Mouse (Mus musculus) fat pad, adult 2 months (tissue): ENCODE measurements at regions not wholly inside any gene's neighbourhood (a gene's known extent, or its start where the extent isn't known, plus 50 kb on each side); places are given as distances from the start of the nearest gene placed in this dataset.

Experiments used
- DNase-seq: peaks from one replicate; pipeline ENCODE4 v3.0.0-alpha.2; 2011; ENCODE audit warnings: low read depth, low spot score; ENCODE audit errors: extremely low read depth

- no peak for DNase-seq
Measured at GRCm38 (mm10) chr15:56979353-56979752, 498.1 kb downstream of the Slc22a22 start.

- no peak for DNase-seq
Measured at GRCm38 (mm10) chr15:56975446-56976433, 501.7 kb downstream of the Slc22a22 start.

- DNase-seq, result no peak
Measured at GRCm38 (mm10) chr15:56970140-56970539, 507.3 kb downstream of the Slc22a22 start.

- DNase-seq, result no peak
Measured at GRCm38 (mm10) chr15:56956356-56956755, 521.1 kb downstream of the Slc22a22 start.

- DNase-seq, result no peak
Measured at GRCm38 (mm10) chr15:56952176-56952575, 525.2 kb downstream of the Slc22a22 start.

GRCm38 (mm10) chr15:56950824-56951223 is 526.6 kb downstream of the Slc22a22 start:
- DNase-seq, result no peak

GRCm38 (mm10) chr15:56940891-56941290 is 536.5 kb downstream of the Slc22a22 start:
- no peak for DNase-seq

GRCm38 (mm10) chr15:56896553-56896952 is 580.9 kb downstream of the Slc22a22 start:
- no peak for DNase-seq

GRCm38 (mm10) chr15:56881501-56881900 is 595.9 kb downstream of the Slc22a22 start:
- DNase-seq, result no peak

GRCm38 (mm10) chr15:56865879-56866278 is 611.5 kb downstream of the Slc22a22 start:
- no peak for DNase-seq

GRCm38 (mm10) chr15:56865035-56865804 is 612.2 kb downstream of the Slc22a22 start:
- DNase-seq, result no peak

- no peak for DNase-seq
Measured at GRCm38 (mm10) chr15:56858627-56859334, 618.6 kb downstream of the Slc22a22 start.

- DNase-seq, result no peak
Measured at GRCm38 (mm10) chr15:56858134-56858533, 619.3 kb downstream of the Slc22a22 start.

GRCm38 (mm10) chr15:56856057-56856456 is 621.4 kb downstream of the Slc22a22 start:
- peak; percentile 3 for DNase-seq

GRCm38 (mm10) chr15:56853106-56853505 is 624.3 kb downstream of the Slc22a22 start:
- DNase-seq, result no peak

GRCm38 (mm10) chr15:56847469-56848128 is 629.8 kb downstream of the Slc22a22 start:
- DNase-seq, result no peak

GRCm38 (mm10) chr15:56844574-56844973 is 632.9 kb downstream of the Slc22a22 start:
- no peak for DNase-seq

- no peak for DNase-seq
Measured at GRCm38 (mm10) chr15:56841516-56841915, 635.9 kb downstream of the Slc22a22 start.

GRCm38 (mm10) chr15:56837292-56837691 is 640.1 kb downstream of the Slc22a22 start:
- DNase-seq, result no peak

- DNase-seq, result no peak
Measured at GRCm38 (mm10) chr15:56834621-56835020, 642.8 kb downstream of the Slc22a22 start.

- DNase-seq, result no peak
Measured at GRCm38 (mm10) chr15:56832666-56833065, 644.8 kb downstream of the Slc22a22 start.
